Mouse (Mus musculus) layer of hippocampus, postnatal 10 days (tissue): Measurements from ENCODE around the gene Upk3a. TPM values are rescaled to one million over a fixed set of nuclear protein-coding genes. Genes with fewer than 3 reads are reported as not detected.
A peak's percentile ranks its signal among the peaks of the same experiment; 100 is the strongest.

Experiments
- DNase-seq, 2 experiments: peaks; one replicate each; pipeline ENCODE4 v3.0.0; 2021; ENCODE audit warnings: low spot score in 2 of 2
- total RNA-seq, 2 experiments: library from RNA; stranded (reverse); gene quantifications; 2 replicates each; pipeline ENCODE4 v1.2.3; 2021

The Upk3a gene
- total RNA-seq, 2 experiments from 2014 or later, result 0.31 to 0.78 TPM

DNA sequence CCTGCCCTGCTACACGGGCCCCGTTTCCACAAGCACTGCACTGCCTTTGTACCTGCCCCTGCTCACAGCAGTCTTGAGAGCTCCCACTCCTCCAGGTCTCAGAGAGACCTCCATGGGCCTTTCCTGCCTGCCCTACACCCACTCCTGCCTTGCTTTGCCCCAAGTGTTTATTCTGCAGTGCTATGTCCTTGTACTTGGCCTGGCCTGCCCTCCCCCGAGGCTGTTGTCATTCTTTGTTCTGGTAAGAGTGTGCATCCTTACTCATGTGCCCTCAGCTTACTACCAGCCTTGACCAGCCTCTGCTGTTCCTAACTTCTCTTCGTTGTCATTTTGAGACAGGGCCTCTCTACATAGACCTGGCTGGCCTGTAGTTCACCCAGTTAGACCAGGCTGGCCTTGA, 30.9 kb downstream of the Upk3a start:
- no peak for DNase-seq

DNA sequence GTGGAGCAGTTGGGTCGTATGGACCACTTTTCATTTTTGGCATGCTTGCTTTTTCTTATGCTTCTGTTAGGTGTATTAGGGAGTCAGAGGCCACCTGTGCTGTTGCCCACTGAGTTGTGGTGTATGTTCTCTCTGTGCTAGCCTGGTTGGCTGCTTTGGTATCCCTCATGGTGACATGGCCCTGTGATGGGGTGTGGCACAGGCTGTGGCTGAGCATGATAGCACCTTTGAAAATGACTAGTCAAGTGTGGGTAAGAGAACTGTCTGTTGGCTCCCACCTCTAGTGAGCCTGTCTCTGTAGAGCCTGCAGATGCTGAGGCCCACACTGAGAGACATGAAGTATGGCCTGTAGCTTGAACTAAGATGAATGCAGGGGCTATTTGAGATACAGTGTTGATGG, 32.8 kb downstream of the Upk3a start:
- DNase-seq, result no peak

DNA sequence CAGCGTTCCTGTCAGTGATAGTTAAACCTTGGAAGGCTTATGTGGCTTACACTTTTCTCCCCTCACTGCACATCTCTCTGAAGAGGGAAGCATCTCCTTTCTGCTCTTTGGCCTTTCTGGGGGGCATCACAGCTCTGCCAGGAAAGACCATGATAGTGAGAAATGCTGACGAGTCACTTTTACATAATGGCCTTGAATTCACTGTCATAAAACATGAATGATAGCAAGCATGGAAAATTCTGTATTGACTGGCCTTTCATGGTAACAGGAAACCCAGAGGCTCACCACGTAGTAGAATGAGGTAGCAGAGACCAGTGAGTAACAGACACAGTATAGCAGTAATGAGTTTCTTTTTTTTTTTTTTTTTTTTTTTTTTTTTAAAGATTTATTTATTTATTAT, 37.2 kb downstream of the Upk3a start:
- no peak for DNase-seq

DNA sequence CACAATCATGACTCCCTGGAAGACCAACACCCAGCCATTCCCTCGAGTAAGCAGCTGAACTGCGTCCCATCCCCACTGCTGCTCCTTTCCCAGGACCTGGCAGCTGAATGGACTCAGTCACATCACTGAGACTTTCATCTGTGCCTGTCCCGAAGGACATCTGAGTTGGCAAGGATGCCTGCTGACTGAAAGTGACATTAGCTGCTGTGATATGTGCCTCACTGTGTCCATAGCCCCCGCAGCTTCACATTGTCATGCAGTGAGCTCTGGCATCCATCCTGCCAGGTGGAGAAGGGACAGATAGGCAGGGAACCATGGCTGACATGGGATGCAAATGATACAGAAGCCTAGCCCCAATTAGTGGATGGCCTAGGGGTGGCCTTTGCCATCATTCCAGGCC, 38.2 kb downstream of the Upk3a start:
- DNase-seq, result no peak

DNA sequence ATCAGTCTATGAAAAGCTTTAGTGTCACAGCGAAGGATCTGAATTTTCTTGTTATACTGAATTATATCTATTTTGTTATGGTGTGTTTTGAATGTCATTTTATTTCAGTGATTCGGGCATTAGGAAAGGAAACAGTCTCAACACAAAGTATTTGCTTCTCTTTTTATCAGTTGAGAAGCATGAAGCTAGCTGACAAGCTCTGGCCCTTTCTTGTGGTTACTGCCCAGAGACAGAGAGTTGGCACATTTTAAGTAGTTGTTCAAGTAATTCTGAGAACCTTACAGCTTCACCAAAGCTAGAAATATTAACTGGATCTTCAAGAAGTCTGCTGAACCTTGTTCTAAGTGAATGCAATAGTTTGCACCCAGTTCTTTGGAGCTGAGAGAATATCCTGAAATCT, 46.5 kb downstream of the Upk3a start:
- no peak for DNase-seq

DNA sequence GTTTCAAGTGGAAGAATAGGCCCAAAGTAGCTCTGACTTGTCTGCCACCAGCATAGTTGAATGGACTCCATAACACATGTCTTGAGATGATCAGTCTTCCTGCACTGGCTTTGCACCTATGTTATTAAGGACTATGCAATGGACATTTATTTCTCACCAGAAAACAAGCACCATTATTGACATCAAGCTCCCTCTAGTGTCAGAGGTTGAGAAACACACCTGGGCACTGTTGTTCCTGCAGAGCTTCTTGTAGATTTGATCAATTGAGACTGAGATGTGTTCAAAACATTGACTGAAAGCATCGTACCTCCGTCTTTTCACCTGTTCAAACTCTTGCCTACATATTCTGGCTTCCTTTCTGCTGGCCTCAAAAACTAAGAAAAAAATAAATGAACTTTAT, 53.6 kb downstream of the Upk3a start:
- DNase-seq, result peak; percentile 24 to 41

Other genes with a start within 250 kb of the Upk3a start
- 10 to 100 TPM; 11.6 to 13.8 TPM for gene Phf21b, start 161.1 kb upstream of the Upk3a start, total RNA-seq
- gene Gm29666, start 97.1 kb upstream of the Upk3a start, total RNA-seq, result 1 to 10 TPM; 1.0 to 1.4 TPM
- 10 to 100 TPM; 31.5 to 31.7 TPM for gene Nup50, start 93.7 kb upstream of the Upk3a start, total RNA-seq
- 100 to 1,000 TPM; 102 to 128 TPM for gene 5031439G07Rik, start 28.6 kb upstream of the Upk3a start, total RNA-seq
- gene Fam118a, start 11.8 kb downstream of the Upk3a start, total RNA-seq, result 10 to 100 TPM; 27.2 to 28.3 TPM
- gene Smc1b, start 114.8 kb downstream of the Upk3a start, total RNA-seq, result under 1 TPM in 1 of 2 experiments, not detected in 1; 0.42 TPM
- under 1 TPM; 0.38 to 0.50 TPM for gene Ribc2, start 114.9 kb downstream of the Upk3a start, total RNA-seq
- gene Fbln1, start 188.8 kb downstream of the Upk3a start, total RNA-seq, result 10 to 100 TPM; 17.4 to 22.6 TPM